Mouse (Mus musculus): ENCODE measurements at regions not wholly inside any gene's neighbourhood (a gene's known extent, or its start where the extent isn't known, plus 50 kb on each side); places are given as distances from the start of the nearest gene placed in this dataset.

DNA sequence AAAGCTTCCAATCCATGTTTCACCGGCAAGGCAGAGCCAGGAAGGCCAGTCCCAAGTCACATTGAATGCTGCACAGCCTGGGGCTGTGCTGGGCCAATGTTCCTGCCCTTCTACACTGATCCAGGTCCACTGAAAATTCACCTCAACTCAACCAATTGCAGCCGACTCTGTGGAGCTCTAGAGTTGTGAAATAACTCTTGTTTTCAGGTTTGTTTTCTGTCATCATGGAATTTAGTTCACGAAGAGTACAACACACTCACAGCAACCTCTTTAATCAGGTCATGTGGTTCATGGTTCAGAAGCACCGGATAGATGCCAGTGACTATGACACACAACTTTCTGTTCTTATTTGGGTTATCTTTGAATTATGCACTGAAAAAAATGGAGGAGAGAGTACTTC, 640.1 kb downstream of the Nedd1 start:
- TF ChIP-seq POLR2A (IDR thresholded peaks at IDR 0.05; ENCODE audit: control insufficient read depth, low read depth, low read length) (no peak), CTCF (IDR thresholded peaks at IDR 0.05; ENCODE audit: control insufficient read depth, insufficient read depth, insufficient replicate concordance, low read depth, low read length) (no peak)

Data from testis, adult 2 months (tissue).